Mouse (Mus musculus) midbrain, embryonic 14.5 days (tissue): ENCODE data around the gene Sez6. TPM values are rescaled to one million over a fixed set of nuclear protein-coding genes. Genes with fewer than 3 reads are reported as not detected.

Experiments
- ATAC-seq: fragments of 200-750 bp; cut with Nextera tagmentation; 2 replicates; pipeline ENCODE4 v1.8.0; 2017; ENCODE audit warnings: moderate number of reproducible peaks, moderate library complexity; ENCODE audit not compliant: low FRiP score, low TSS enrichment
- DNase-seq: peaks from one replicate; pipeline ENCODE4 v3.0.0-alpha.2; 2015
- H3K27ac ChIP-seq: fragments of 300-500 bp; sonication (generic); replicated peaks from 2 replicates; pipeline ENCODE4 v1.5.1; 2014; ENCODE audit warnings: mild to moderate bottlenecking, low read depth, low read length, moderate library complexity
- H3K27me3 ChIP-seq: fragments of 300-500 bp; sonication (generic); 2 replicates; pipeline ENCODE4 v1.6.1; 2014; ENCODE audit warnings: low read length, control low read depth, mixed read lengths; ENCODE audit not compliant: control insufficient read depth, insufficient read depth
- H3K36me3 ChIP-seq: fragments of 300-500 bp; sonication (generic); 2 replicates; pipeline ENCODE4 v1.6.1; 2014; ENCODE audit warnings: low read length, control low read depth; ENCODE audit not compliant: control insufficient read depth, insufficient read depth
- H3K4me1 ChIP-seq: fragments of 300-500 bp; sonication (generic); 2 replicates; pipeline ENCODE4 v1.6.1; 2014; ENCODE audit warnings: mild to moderate bottlenecking, antibody characterized with exemption, low read length, control low read depth; ENCODE audit not compliant: control insufficient read depth, insufficient read depth
- H3K4me2 ChIP-seq: fragments of 300-500 bp; sonication (generic); 2 replicates; pipeline ENCODE4 v1.6.1; 2014; ENCODE audit warnings: mild to moderate bottlenecking, low read length, moderate library complexity
- H3K4me3 ChIP-seq: fragments of 300-500 bp; sonication (generic); replicated peaks from 2 replicates; pipeline ENCODE4 v1.5.1; 2014; ENCODE audit warnings: low read depth, low read length
- H3K9ac ChIP-seq: fragments of 300-500 bp; sonication (generic); replicated peaks from 2 replicates; pipeline ENCODE4 v1.6.1; 2014; ENCODE audit warnings: mild to moderate bottlenecking, low read length, moderate library complexity
- H3K9me3 ChIP-seq: fragments of 300-500 bp; sonication (generic); 2 replicates; pipeline ENCODE4 v1.6.1; 2016; ENCODE audit warnings: low read length, control low read depth, mixed read lengths; ENCODE audit not compliant: control insufficient read depth
- WGBS: fragments of 180-500 bp; shearing (Covaris S2); extraction: QIAGEN DNeasy Blood & Tissue Kit; methylation state at CpG from one replicate; pipeline ENCODE4 v1.1.7; 2014; 5-methylcytosine and 5-hydroxymethylcytosine counted together
- polyA plus RNA-seq: library from polyadenylated mRNA; unstranded; fragments of >200 nt; fragmentation: Nextera tagmentation; extraction: Ambion mirVana; gene quantifications from 2 replicates; pipeline ENCODE4 v1.2.1, GENCODE M21; 2014

The Sez6 gene
- polyA plus RNA-seq, 1 experiment from 2014 or later, result 121 TPM

- Histone ChIP-seq H3K4me3 (no peak overlapping the region), H3K4me2 (no peak overlapping the region), H3K9me3 (no peaks in the 10 kb centered on the region), H3K4me1 (peaks cover 45% of the 10 kb centered on the region), H3K27ac (no peak overlapping the region), H3K36me3 (no peaks in the 10 kb centered on the region), H3K27me3 (no peaks in the 10 kb centered on the region; the same call in 1 of the 2 replicates), H3K9ac (no peak overlapping the region)
- no peak for ATAC-seq
- 43% methylated on average over 6 of the region's 6 CpGs for WGBS
- DNase-seq, result no peak
These were observed 17.1 kb upstream of the Sez6 start for GRCm38 (mm10) chr11:77913505-77913904.

- DNase-seq, result peak; percentile 70
- H3K4me2 ChIP-seq, result peak overlapping the region; percentile 43
- peak overlapping the region; percentile 77 for H3K27ac ChIP-seq
- ATAC-seq, result no peak
- peaks cover 39% of the 10 kb centered on the region for H3K4me1 ChIP-seq
- 6% methylated on average over 32 of the region's 32 CpGs for WGBS
- no peaks in the 10 kb centered on the region for H3K36me3 ChIP-seq
- H3K27me3 ChIP-seq, result no peaks in the 10 kb centered on the region; the same call in 1 of the 2 replicates
- H3K4me3 ChIP-seq, result peak overlapping the region; percentile 12; the same call in 1 of the 2 replicates
- H3K9me3 ChIP-seq, result no peaks in the 10 kb centered on the region
- H3K9ac ChIP-seq, result peak overlapping the region; percentile 16; the same call in 1 of the 2 replicates
These were observed 15.9 kb upstream of the Sez6 start for GRCm38 (mm10) chr11:77914598-77915260.

DNA sequence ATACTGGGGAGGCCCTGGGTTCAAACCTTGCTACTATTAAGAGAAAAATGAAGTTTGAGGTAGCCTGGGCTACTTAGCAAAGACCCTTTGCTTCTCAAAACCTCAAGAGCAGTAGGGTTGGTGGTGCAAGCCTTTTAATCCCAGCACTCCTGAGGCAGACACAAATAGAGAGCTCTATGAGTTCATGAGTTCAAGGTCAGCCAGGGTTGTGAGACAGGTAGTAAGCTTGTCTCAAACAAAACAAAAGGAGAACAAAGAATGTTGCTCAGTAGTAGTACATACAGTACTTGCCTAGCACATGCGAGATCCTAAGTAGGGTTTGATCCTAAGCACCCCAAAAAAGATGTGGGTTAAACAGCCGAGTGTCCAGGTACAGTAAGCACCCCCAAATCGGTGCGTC, 13.9 kb upstream of the Sez6 start:
- H3K4me3 ChIP-seq, result no peak overlapping the region
- H3K27ac ChIP-seq, result no peak overlapping the region
- H3K4me1 ChIP-seq, result peaks cover 29% of the 10 kb centered on the region
- no peak overlapping the region for H3K9ac ChIP-seq
- no peak overlapping the region for H3K4me2 ChIP-seq
- H3K36me3 ChIP-seq, result no peaks in the 10 kb centered on the region
- 88% methylated on average over 4 of the region's 4 CpGs for WGBS
- DNase-seq (no peak), ATAC-seq (no peak)
- no peaks in the 10 kb centered on the region for H3K9me3 ChIP-seq
- H3K27me3 ChIP-seq, result no peaks in the 10 kb centered on the region; the same call in 1 of the 2 replicates

- no peak overlapping the region; the same call in 1 of the 2 replicates for H3K27ac ChIP-seq
- no peak overlapping the region for H3K4me3 ChIP-seq
- no peaks in the 10 kb centered on the region; the same call in 1 of the 2 replicates for H3K27me3 ChIP-seq
- ATAC-seq (no peak), DNase-seq (no peak)
- 58% methylated on average over 10 of the region's 10 CpGs for WGBS
- H3K9ac ChIP-seq, result no peak overlapping the region
- no peaks in the 10 kb centered on the region for H3K36me3 ChIP-seq
- no peak overlapping the region for H3K4me2 ChIP-seq
- no peaks in the 10 kb centered on the region for H3K9me3 ChIP-seq
- peaks cover 28% of the 10 kb centered on the region for H3K4me1 ChIP-seq
These were observed 13.4 kb upstream of the Sez6 start for GRCm38 (mm10) chr11:77917166-77917565.

- H3K27me3 ChIP-seq, result no peaks in the 10 kb centered on the region
- no peak for ATAC-seq
- H3K4me2 ChIP-seq, result no peak overlapping the region
- peaks cover 38% of the 10 kb centered on the region for H3K4me1 ChIP-seq
- H3K36me3 ChIP-seq, result no peaks in the 10 kb centered on the region
- 64% methylated on average over 4 of the region's 4 CpGs for WGBS
- no peak overlapping the region for H3K27ac ChIP-seq
- no peak overlapping the region for H3K4me3 ChIP-seq
- no peaks in the 10 kb centered on the region for H3K9me3 ChIP-seq
- no peak overlapping the region for H3K9ac ChIP-seq
- DNase-seq, result no peak
These were observed 7.3 kb upstream of the Sez6 start for GRCm38 (mm10) chr11:77923285-77923684.

GRCm38 (mm10) chr11:77925836-77926657, 4.6 kb upstream of the Sez6 start:
- peak overlapping the region; percentile 82 for H3K27ac ChIP-seq
- H3K9me3 ChIP-seq, result no peaks in the 10 kb centered on the region
- peaks cover 50% of the 10 kb centered on the region for H3K4me1 ChIP-seq
- no peak overlapping the region; the same call in 1 of the 2 replicates for H3K9ac ChIP-seq
- ATAC-seq, result peak; percentile 77
- 23% methylated on average over 9 of the region's 9 CpGs for WGBS
- H3K4me2 ChIP-seq, result peak overlapping the region; percentile 9; the same call in 1 of the 2 replicates
- H3K36me3 ChIP-seq, result no peaks in the 10 kb centered on the region
- no peak overlapping the region for H3K4me3 ChIP-seq
- DNase-seq, result peak; percentile 64
- H3K27me3 ChIP-seq, result no peaks in the 10 kb centered on the region

- Histone ChIP-seq H3K36me3 (no peaks in the 10 kb centered on the region), H3K9ac (no peak overlapping the region), H3K27ac (peak overlapping the region; percentile 82), H3K4me2 (peak overlapping the region; percentile 9; the same call in 1 of the 2 replicates), H3K9me3 (no peaks in the 10 kb centered on the region), H3K27me3 (no peaks in the 10 kb centered on the region), H3K4me1 (peaks cover 50% of the 10 kb centered on the region), H3K4me3 (no peak overlapping the region)
- 17% methylated on average over 9 of the region's 9 CpGs for WGBS
- DNase-seq (peak; percentile 71), ATAC-seq (0 out of 2 replicates have a peak, but pooled peaks have one; percentile 49)
These were observed 3.9 kb upstream of the Sez6 start for GRCm38 (mm10) chr11:77926666-77927065.

DNA sequence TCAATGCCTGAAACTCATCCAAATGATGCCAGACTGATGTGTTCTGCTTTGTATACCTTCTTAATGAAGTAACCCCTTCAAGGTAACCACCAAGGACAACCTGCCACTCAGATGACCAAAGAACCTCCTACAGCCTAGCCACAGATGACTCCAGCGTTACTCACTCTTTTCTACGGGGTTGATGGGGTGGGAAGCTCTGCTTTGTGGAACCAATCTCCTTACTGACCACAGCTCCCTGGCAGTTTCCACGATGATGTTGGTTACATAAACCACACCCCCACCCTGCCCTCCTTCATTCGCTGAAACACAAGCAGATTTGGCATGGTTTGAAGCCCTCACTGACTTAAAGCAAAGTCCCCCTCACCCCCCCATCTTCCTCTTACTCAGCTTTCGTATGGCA, 2.8 kb upstream of the Sez6 start:
- Histone ChIP-seq H3K36me3 (no peaks in the 10 kb centered on the region), H3K4me1 (peaks cover 59% of the 10 kb centered on the region), H3K4me3 (no peak overlapping the region), H3K9ac (no peak overlapping the region), H3K27me3 (no peaks in the 10 kb centered on the region; the same call in 1 of the 2 replicates), H3K27ac (no peak overlapping the region), H3K4me2 (no peak overlapping the region), H3K9me3 (no peaks in the 10 kb centered on the region)
- no peak for DNase-seq
- WGBS, result 55% methylated on average over 5 of the region's 5 CpGs
- no peak for ATAC-seq
